Mouse (Mus musculus): ENCODE measurements around the gene Cog7. TPM values are rescaled to one million over a fixed set of nuclear protein-coding genes. Genes with fewer than 3 reads are reported as not detected.

The Cog7 gene
- polyA plus RNA-seq, 1 experiment: not detected

- Histone ChIP-seq H3K4me3 (ENCODE audit: insufficient read depth, low read depth, low read length) (no peak overlapping the region), H3K4me1 (ENCODE audit: control insufficient read depth, insufficient read depth, low read length) (no peaks in the 10 kb centered on the region; the same call in 1 of the 2 replicates), H3K27ac (ENCODE audit: insufficient read depth, low read depth, low read length) (no peak overlapping the region)
- WGBS: 68% methylated on average over 13 of the region's 13 CpGs
- TF ChIP-seq CTCF (IDR thresholded peaks at IDR 0.05; ENCODE audit: insufficient read depth, low read depth, low read length): no peak
- TF ChIP-seq POLR2A (IDR thresholded peaks at IDR 0.05; ENCODE audit: insufficient read depth, low read depth, low read length): no peak
Measured at GRCm38 (mm10) chr7:121890636-121891360, 90.7 kb downstream of the Cog7 start.

- no peak overlapping the region for H3K27ac ChIP-seq (ENCODE audit: insufficient read depth, low read depth, low read length)
- no peaks in the 10 kb centered on the region for H3K4me1 ChIP-seq (ENCODE audit: control insufficient read depth, insufficient read depth, low read length)
- WGBS: 90% methylated on average over 4 of the region's 4 CpGs
- H3K4me3 ChIP-seq (ENCODE audit: insufficient read depth, low read depth, low read length): no peak overlapping the region
- TF ChIP-seq POLR2A (IDR thresholded peaks at IDR 0.05; ENCODE audit: insufficient read depth, low read depth, low read length) (no peak), CTCF (IDR thresholded peaks at IDR 0.05; ENCODE audit: insufficient read depth, low read depth, low read length) (no peak)
Measured at GRCm38 (mm10) chr7:121880246-121880645, 101.3 kb downstream of the Cog7 start.

- Histone ChIP-seq H3K4me1 (ENCODE audit: control insufficient read depth, insufficient read depth, low read length) (no peaks in the 10 kb centered on the region), H3K27ac (ENCODE audit: insufficient read depth, low read depth, low read length) (no peak overlapping the region), H3K4me3 (ENCODE audit: insufficient read depth, low read depth, low read length) (no peak overlapping the region)
- WGBS: 90% methylated on average over 7 of the region's 7 CpGs
- TF ChIP-seq POLR2A (IDR thresholded peaks at IDR 0.05; ENCODE audit: insufficient read depth, low read depth, low read length) (no peak), CTCF (IDR thresholded peaks at IDR 0.05; ENCODE audit: insufficient read depth, low read depth, low read length) (no peak)
Measured at GRCm38 (mm10) chr7:121874784-121875183, 106.7 kb downstream of the Cog7 start.

- no peak for TF ChIP-seq POLR2A (IDR thresholded peaks at IDR 0.05; ENCODE audit: insufficient read depth, low read depth, low read length)
- Histone ChIP-seq H3K4me3 (ENCODE audit: insufficient read depth, low read depth, low read length) (no peak overlapping the region), H3K27ac (ENCODE audit: insufficient read depth, low read depth, low read length) (no peak overlapping the region), H3K4me1 (ENCODE audit: control insufficient read depth, insufficient read depth, low read length) (no peaks in the 10 kb centered on the region)
- WGBS: 74% methylated on average over 3 of the region's 3 CpGs
Measured at GRCm38 (mm10) chr7:121873998-121874397, 107.5 kb downstream of the Cog7 start.

GRCm38 (mm10) chr7:121871631-121872030, 109.9 kb downstream of the Cog7 start:
- TF ChIP-seq CTCF (IDR thresholded peaks at IDR 0.05; ENCODE audit: insufficient read depth, low read depth, low read length) (no peak), POLR2A (IDR thresholded peaks at IDR 0.05; ENCODE audit: insufficient read depth, low read depth, low read length) (no peak)
- Histone ChIP-seq H3K4me3 (ENCODE audit: insufficient read depth, low read depth, low read length) (no peak overlapping the region), H3K4me1 (ENCODE audit: control insufficient read depth, insufficient read depth, low read length) (no peaks in the 10 kb centered on the region), H3K27ac (ENCODE audit: insufficient read depth, low read depth, low read length) (no peak overlapping the region)
- WGBS: 87% methylated on average over 3 of the region's 3 CpGs

- TF ChIP-seq POLR2A (IDR thresholded peaks at IDR 0.05; ENCODE audit: insufficient read depth, low read depth, low read length) (no peak), CTCF (IDR thresholded peaks at IDR 0.05; ENCODE audit: insufficient read depth, low read depth, low read length) (no peak)
- Histone ChIP-seq H3K27ac (ENCODE audit: insufficient read depth, low read depth, low read length) (no peak within 1 kb of the TSS), H3K4me3 (ENCODE audit: insufficient read depth, low read depth, low read length) (no peak within 1 kb of the TSS), H3K4me1 (ENCODE audit: control insufficient read depth, insufficient read depth, low read length) (peaks cover 6% of the 10 kb centered on the region)
- WGBS: 3% methylated on average over 39 of the region's 42 CpGs
Measured at GRCm38 (mm10) chr7:121864858-121865585, 116.5 kb downstream of the Cog7 start, which contains the start of gene Scnn1b. TSS of gene Scnn1b (plus strand) at chr7:121865038.

GRCm38 (mm10) chr7:121858939-121859338, 122.6 kb downstream of the Cog7 start:
- Histone ChIP-seq H3K4me1 (ENCODE audit: control insufficient read depth, insufficient read depth, low read length) (no peaks in the 10 kb centered on the region), H3K27ac (ENCODE audit: insufficient read depth, low read depth, low read length) (no peak overlapping the region), H3K4me3 (ENCODE audit: insufficient read depth, low read depth, low read length) (no peak overlapping the region)
- WGBS: 88% methylated on average over 8 of the region's 8 CpGs
- TF ChIP-seq POLR2A (IDR thresholded peaks at IDR 0.05; ENCODE audit: insufficient read depth, low read depth, low read length): no peak
- TF ChIP-seq CTCF (IDR thresholded peaks at IDR 0.05; ENCODE audit: insufficient read depth, low read depth, low read length): no peak

GRCm38 (mm10) chr7:121857177-121857884, 124.2 kb downstream of the Cog7 start:
- 84% methylated on average over 11 of the region's 11 CpGs for WGBS

More at GRCm38 (mm10) chr7:121857177-121857884, 124.2 kb downstream of the Cog7 start:
- Histone ChIP-seq H3K4me3 (ENCODE audit: insufficient read depth, low read depth, low read length) (no peak overlapping the region), H3K27ac (ENCODE audit: insufficient read depth, low read depth, low read length) (no peak overlapping the region), H3K4me1 (ENCODE audit: control insufficient read depth, insufficient read depth, low read length) (no peaks in the 10 kb centered on the region)
- TF ChIP-seq CTCF (IDR thresholded peaks at IDR 0.05; ENCODE audit: insufficient read depth, low read depth, low read length) (no peak), POLR2A (IDR thresholded peaks at IDR 0.05; ENCODE audit: insufficient read depth, low read depth, low read length) (no peak)

Measured in olfactory bulb, adult 2 months (tissue).